Mouse (Mus musculus) olfactory bulb, adult 2 months (tissue): ENCODE measurements around the gene Oxsr1.

ENCODE experiments used
- CTCF ChIP-seq: fragments of 200-500 bp; IDR thresholded peaks from 2 replicates; pipeline ENCODE4 v1.5.1; 2012; ENCODE audit warnings: low read depth, mild to moderate bottlenecking, low read length, moderate library complexity; ENCODE audit not compliant: insufficient read depth
- POLR2A ChIP-seq: fragments of 200-500 bp; IDR thresholded peaks from 2 replicates; pipeline ENCODE4 v1.6.1; 2012; ENCODE audit warnings: mild to moderate bottlenecking, low read depth, low read length, moderate library complexity; ENCODE audit not compliant: insufficient read depth

DNA sequence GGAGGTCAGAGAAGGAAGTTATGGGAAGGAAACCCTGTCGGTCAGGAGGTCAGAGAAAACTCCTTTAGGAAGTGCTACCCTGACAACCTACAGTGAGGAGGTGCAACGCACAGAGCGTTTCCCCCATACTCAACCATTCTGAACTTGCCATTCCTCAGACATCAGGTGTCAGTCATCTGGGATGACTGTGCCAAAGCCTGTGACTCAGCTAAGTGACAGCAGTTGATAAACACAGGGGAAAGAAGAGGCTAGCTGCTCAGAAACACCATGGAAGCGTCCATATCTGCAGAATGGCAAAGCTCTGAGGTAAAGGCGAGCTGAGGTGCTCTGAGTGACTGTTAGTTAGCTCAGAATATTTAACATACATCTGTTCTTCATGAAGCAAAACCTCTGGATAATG, 64.1 kb downstream of the Oxsr1 start:
- TF ChIP-seq CTCF (no peak), POLR2A (no peak)
